Mouse (Mus musculus) embryonic facial prominence, embryonic 12.5 days (tissue): ENCODE measurements at regions not wholly inside any gene's neighbourhood (a gene's known extent, or its start where the extent isn't known, plus 50 kb on each side); places are given as distances from the start of the nearest gene placed in this dataset.

Experiments
- ATAC-seq: fragments of 200-750 bp; cut with Nextera tagmentation; 2 replicates; pipeline ENCODE4 v1.8.0; 2017; ENCODE audit not compliant: insufficient number of reproducible peaks, insufficient read depth, low FRiP score, low TSS enrichment
- H3K27ac ChIP-seq: fragments of 300-500 bp; sonication (generic); 2 replicates; pipeline ENCODE4 v1.5.1; 2016; ENCODE audit warnings: mild to moderate bottlenecking
- H3K27me3 ChIP-seq: fragments of 300-500 bp; sonication (generic); 2 replicates; pipeline ENCODE4 v1.6.1; 2016; ENCODE audit warnings: mild to moderate bottlenecking, moderate library complexity
- H3K36me3 ChIP-seq: fragments of 300-500 bp; sonication (generic); 2 replicates; pipeline ENCODE4 v1.6.1; 2016; ENCODE audit warnings: mild to moderate bottlenecking
- H3K4me1 ChIP-seq: fragments of 300-500 bp; sonication (generic); 2 replicates; pipeline ENCODE4 v1.6.1; 2016
- H3K4me2 ChIP-seq: fragments of 300-500 bp; sonication (generic); replicated peaks from 2 replicates; pipeline ENCODE4 v1.6.1; 2016; ENCODE audit warnings: mild to moderate bottlenecking, moderate library complexity
- H3K4me3 ChIP-seq: fragments of 300-500 bp; sonication (generic); 2 replicates; pipeline ENCODE4 v1.5.1; 2016; ENCODE audit warnings: mild to moderate bottlenecking
- H3K9ac ChIP-seq: fragments of 300-500 bp; sonication (generic); 2 replicates; pipeline ENCODE4 v1.6.1; 2016; ENCODE audit warnings: mild to moderate bottlenecking, moderate library complexity
- H3K9me3 ChIP-seq: fragments of 300-500 bp; sonication (generic); 2 replicates; pipeline ENCODE4 v1.6.1; 2016; ENCODE audit warnings: mild to moderate bottlenecking, moderate library complexity
- WGBS: fragments of 180-500 bp; shearing (Covaris S2); methylation state at CpG from one replicate; pipeline ENCODE4 v1.1.7; 2016; 5-methylcytosine and 5-hydroxymethylcytosine counted together

DNA sequence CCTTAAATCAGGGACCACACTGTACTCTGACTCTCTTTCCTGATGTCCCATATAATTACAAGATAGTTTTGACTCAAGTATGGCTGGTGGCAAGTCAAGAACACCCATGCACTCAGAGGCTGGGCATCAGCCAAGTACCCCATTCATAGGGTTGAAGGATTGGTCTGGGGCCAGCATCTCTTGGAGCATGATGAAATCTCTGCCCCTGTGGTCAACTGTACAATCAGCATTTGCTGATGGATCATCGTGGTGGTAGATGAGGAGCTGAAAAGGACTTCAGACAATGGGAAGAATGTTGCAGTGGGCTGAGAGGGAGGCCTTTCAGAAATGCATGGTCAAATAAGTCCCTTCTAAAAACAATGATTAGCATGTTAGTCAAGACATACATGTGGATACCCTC lies 128.6 kb upstream of the Ncam1 start:
- no peak overlapping the region for H3K27ac ChIP-seq
- H3K4me2 ChIP-seq: no peak overlapping the region
- H3K4me1 ChIP-seq: peaks cover 13% of the 10 kb centered on the region
- H3K9me3 ChIP-seq: no peaks in the 10 kb centered on the region
- H3K36me3 ChIP-seq: no peaks in the 10 kb centered on the region
- no peak for ATAC-seq
- H3K9ac ChIP-seq: no peak overlapping the region
- WGBS: 93% methylated on average over 1 of the region's 1 CpGs
- H3K4me3 ChIP-seq: no peak overlapping the region
- no peaks in the 10 kb centered on the region for H3K27me3 ChIP-seq

DNA sequence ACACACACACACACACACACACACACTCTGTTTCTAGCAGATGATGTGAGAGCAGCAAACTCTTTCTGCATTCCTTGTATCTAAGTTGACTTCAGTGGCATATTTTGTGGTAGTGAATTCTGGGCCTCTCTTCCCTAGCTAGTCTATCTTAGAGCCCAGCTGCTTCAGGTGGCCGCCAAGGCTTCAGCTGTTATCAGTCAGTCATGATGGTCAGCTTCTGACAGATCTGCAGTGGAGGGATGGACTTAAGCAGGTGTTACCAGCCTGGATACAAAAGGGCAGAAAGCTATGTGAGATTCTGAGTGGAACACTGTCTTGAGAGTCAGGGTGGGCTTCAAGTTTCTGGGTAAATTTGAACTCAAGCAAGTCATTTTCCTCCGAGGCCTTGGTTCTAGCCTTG lies 127.1 kb upstream of the Ncam1 start:
- WGBS: 82% methylated on average over 2 of the region's 2 CpGs
- no peak overlapping the region for H3K9ac ChIP-seq
- H3K27ac ChIP-seq: no peak overlapping the region
- H3K4me2 ChIP-seq: no peak overlapping the region
- no peaks in the 10 kb centered on the region for H3K27me3 ChIP-seq
- H3K9me3 ChIP-seq: no peaks in the 10 kb centered on the region
- H3K4me3 ChIP-seq: no peak overlapping the region
- ATAC-seq: no peak
- peaks cover 16% of the 10 kb centered on the region for H3K4me1 ChIP-seq
- no peaks in the 10 kb centered on the region for H3K36me3 ChIP-seq

DNA sequence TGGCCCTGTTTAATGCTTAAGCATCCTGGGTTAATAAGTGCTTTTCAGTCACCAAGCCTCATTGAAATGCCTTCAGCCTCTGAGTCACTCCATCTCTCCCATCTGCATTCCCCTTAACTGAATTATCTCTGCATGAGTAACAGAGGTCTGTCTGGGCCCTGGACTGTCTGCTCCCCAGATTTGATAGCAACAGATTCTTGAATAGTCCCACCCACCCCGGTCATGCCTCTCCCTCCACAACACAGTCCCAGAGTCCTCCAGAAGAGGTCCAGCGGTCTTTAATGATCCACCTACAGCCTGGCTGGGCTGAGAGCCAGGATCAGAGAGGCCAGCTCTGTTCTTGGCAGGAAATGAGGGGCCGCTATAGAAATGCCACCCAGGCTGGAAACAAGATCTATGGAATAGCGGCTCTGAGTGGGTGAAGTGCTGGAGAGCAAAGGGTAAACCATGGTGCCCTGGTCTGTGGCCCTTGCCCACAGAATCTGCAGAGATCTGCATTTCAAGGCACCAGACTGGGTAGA lies 125.3 kb upstream of the Ncam1 start:
- no peak overlapping the region for H3K27ac ChIP-seq
- H3K9ac ChIP-seq: no peak overlapping the region
- H3K4me1 ChIP-seq: peaks cover 16% of the 10 kb centered on the region
- H3K4me2 ChIP-seq: no peak overlapping the region
- no peak for ATAC-seq
- H3K36me3 ChIP-seq: no peaks in the 10 kb centered on the region
- no peaks in the 10 kb centered on the region for H3K27me3 ChIP-seq
- H3K9me3 ChIP-seq: no peaks in the 10 kb centered on the region
- H3K4me3 ChIP-seq: no peak overlapping the region
- 52% methylated on average over 4 of the region's 4 CpGs for WGBS

DNA sequence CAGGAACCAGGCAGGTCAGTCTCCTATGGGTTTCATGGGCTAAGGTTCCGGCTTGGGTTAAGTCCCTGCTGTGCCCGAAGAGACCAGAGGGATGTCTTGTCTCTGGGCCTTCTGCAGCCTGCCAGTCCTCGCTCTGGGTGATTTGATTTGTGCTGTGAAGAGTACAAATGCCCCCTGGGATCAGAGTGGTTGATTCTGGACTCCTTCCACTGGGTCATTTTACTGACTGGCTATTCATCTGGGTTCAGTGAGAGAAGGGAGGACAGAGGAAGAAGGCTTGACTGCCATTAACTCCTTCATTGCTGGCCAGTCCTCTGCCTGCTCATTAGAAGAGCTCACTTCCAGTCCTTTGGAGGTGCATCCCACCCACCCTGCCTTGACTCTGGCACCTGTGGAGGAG lies 124.0 kb upstream of the Ncam1 start:
- ATAC-seq: no peak
- Histone ChIP-seq H3K27me3 (no peaks in the 10 kb centered on the region), H3K4me1 (peaks cover 16% of the 10 kb centered on the region), H3K36me3 (no peaks in the 10 kb centered on the region), H3K9ac (no peak overlapping the region), H3K27ac (no peak overlapping the region), H3K4me3 (no peak overlapping the region), H3K9me3 (no peaks in the 10 kb centered on the region), H3K4me2 (no peak overlapping the region)
- 57% methylated on average over 3 of the region's 3 CpGs for WGBS

DNA sequence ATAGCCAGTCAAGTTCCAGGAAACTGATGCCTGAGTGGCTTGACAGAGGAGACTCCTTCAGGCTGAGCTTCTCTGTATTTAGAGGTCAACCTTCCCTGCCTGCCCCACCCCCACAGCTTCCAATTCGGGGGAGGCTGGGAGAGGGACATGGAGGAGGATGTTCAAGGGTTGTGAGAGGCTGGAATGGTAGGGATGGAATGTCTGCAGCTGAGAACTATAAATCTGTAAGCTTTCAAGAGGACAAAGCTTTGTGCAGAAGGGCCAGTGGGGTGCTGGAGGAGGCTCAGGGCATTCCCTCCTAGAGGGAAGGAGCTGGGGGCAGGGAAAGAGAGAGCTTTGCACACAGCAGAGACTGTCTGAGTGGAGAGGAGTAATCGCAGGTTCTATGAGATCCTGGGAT lies 123.4 kb upstream of the Ncam1 start:
- no peaks in the 10 kb centered on the region for H3K36me3 ChIP-seq
- no peak overlapping the region for H3K27ac ChIP-seq
- no peak for ATAC-seq
- H3K9ac ChIP-seq: no peak overlapping the region
- H3K4me3 ChIP-seq: no peak overlapping the region
- H3K9me3 ChIP-seq: no peaks in the 10 kb centered on the region
- peaks cover 16% of the 10 kb centered on the region for H3K4me1 ChIP-seq
- H3K4me2 ChIP-seq: no peak overlapping the region
- 29% methylated on average over 2 of the region's 2 CpGs for WGBS
- H3K27me3 ChIP-seq: no peaks in the 10 kb centered on the region

DNA sequence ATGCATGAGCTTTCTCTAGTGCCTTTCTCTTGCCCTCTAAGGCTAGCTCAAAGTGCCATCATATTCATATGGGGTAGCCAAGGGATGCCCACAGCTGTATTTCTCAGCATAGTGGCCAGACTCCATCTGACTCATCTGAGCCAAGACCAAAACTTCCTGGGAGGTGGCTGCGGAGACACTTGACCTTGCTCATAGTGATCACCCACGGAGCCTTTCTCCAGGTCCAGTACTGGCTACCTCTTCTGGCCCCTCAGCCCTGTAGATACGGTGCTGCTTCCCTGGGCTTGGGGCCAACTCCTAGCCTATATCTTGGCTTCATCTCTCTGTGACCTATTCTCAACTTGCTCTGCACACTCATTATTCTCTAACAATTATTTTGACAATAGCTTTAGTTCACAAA lies 122.6 kb upstream of the Ncam1 start:
- no peak for ATAC-seq
- Histone ChIP-seq H3K4me2 (no peak overlapping the region), H3K9ac (no peak overlapping the region), H3K36me3 (no peaks in the 10 kb centered on the region), H3K9me3 (no peaks in the 10 kb centered on the region), H3K4me3 (no peak overlapping the region), H3K27me3 (no peaks in the 10 kb centered on the region), H3K4me1 (peaks cover 16% of the 10 kb centered on the region), H3K27ac (no peak overlapping the region)
- WGBS: 93% methylated on average over 3 of the region's 3 CpGs

DNA sequence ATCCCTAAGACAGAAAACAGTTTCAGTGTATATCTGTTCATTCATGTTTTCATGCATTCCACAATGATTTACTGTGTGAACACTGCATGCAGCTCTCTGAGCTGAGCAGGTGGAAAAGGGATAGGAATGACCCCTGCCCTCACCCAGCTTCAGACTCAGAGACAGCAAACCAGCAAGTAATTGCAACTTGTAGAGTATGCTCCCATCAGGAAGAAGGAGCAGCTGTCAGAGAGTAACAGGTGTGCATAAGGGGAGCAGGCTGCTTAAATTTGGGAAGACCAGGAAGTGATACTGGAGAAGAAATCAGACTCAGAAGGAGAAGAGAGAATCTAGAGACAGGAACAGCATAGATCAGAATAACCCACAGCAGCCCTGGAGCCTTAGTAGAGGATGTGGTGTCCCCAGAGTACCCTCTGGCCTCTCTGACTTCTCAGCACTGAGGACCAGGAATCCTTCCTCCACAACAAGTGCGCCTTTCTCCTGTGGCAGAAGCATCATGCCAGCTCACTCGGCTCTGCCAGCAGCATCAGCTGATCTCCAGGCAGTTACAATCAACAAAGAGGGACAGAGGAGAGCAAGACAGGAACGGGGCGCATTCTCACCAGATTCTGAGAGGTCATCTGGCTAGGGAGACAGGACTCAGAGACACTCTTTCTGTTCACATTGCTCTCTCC lies 116.5 kb upstream of the Ncam1 start:
- ATAC-seq: no peak
- Histone ChIP-seq H3K9me3 (no peaks in the 10 kb centered on the region), H3K27ac (no peak overlapping the region), H3K36me3 (no peaks in the 10 kb centered on the region), H3K4me3 (no peak overlapping the region), H3K9ac (no peak overlapping the region), H3K4me2 (no peak overlapping the region), H3K27me3 (no peaks in the 10 kb centered on the region), H3K4me1 (no peaks in the 10 kb centered on the region)
- 69% methylated on average over 4 of the region's 4 CpGs for WGBS

DNA sequence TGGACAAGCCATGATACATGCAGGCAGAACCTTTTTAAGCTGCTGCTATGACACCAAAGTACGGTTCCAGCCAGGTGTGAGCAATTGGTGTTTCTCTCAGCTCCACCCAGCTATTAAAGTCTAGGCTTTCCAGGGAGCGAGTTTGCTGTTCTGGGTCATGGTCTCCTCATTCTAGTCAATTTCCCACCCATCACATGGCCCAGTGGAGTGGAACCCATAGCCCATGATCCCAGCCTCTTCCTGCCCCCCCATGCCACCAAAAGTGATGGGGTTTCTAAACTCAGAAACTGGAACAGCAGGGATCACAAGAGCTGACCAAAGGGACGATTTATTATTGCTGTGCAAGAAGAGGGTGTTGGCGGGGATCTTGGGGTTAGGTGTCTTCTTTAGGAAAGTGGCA lies 115.0 kb upstream of the Ncam1 start:
- Histone ChIP-seq H3K4me3 (no peak overlapping the region), H3K4me2 (no peak overlapping the region), H3K27ac (no peak overlapping the region), H3K27me3 (no peaks in the 10 kb centered on the region), H3K4me1 (no peaks in the 10 kb centered on the region), H3K9ac (no peak overlapping the region), H3K36me3 (no peaks in the 10 kb centered on the region), H3K9me3 (no peaks in the 10 kb centered on the region)
- 83% methylated on average over 4 of the region's 4 CpGs for WGBS
- no peak for ATAC-seq

DNA sequence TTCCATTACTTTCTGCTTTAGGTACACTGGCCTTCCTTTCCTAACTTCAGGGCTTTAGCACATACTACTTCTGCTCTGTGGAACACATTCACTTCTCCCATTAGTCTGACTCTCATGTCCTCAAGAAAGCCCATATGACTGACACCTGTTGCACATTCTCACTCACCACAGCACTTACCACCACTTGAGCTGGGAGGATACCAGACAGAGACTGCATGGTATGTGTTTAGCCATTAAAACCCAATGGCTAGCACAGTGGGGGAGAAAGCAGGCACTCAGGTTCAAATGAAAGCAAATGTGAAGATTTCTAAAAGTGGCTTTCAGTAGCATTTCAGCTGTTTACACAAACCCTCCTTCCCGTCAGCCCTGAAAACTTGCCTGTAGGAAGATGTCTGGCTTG lies 113.6 kb upstream of the Ncam1 start:
- no peak overlapping the region for H3K4me3 ChIP-seq
- no peak overlapping the region for H3K4me2 ChIP-seq
- no peak overlapping the region for H3K27ac ChIP-seq
- WGBS: 73% methylated on average over 1 of the region's 1 CpGs
- no peaks in the 10 kb centered on the region for H3K9me3 ChIP-seq
- H3K4me1 ChIP-seq: no peaks in the 10 kb centered on the region
- H3K27me3 ChIP-seq: no peaks in the 10 kb centered on the region
- no peak for ATAC-seq
- H3K9ac ChIP-seq: no peak overlapping the region
- no peaks in the 10 kb centered on the region for H3K36me3 ChIP-seq

DNA sequence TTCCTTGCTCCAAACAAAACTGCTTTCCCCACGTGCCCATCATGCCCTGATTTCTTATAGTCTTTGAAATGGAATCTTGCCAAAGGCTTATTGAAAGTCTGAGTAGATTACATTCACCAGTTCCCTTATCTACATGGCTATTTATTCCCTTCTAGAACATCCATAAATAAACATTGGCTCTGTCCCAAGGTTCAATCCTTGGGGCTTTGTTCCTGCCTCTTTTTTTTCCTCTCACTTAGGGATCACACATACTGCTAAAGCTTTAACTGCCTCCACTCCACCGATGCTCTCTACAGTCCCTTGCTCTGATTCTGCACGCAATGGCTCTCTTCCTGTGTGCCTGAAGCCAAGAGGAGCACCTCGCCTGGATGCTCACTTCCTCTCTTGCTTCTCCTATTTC lies 107.6 kb upstream of the Ncam1 start:
- no peak overlapping the region for H3K4me2 ChIP-seq
- H3K27me3 ChIP-seq: no peaks in the 10 kb centered on the region
- no peaks in the 10 kb centered on the region for H3K9me3 ChIP-seq
- H3K4me1 ChIP-seq: no peaks in the 10 kb centered on the region
- no peaks in the 10 kb centered on the region for H3K36me3 ChIP-seq
- ATAC-seq: no peak
- 61% methylated on average over 4 of the region's 4 CpGs for WGBS
- no peak overlapping the region for H3K9ac ChIP-seq
- no peak overlapping the region for H3K27ac ChIP-seq
- no peak overlapping the region for H3K4me3 ChIP-seq

DNA sequence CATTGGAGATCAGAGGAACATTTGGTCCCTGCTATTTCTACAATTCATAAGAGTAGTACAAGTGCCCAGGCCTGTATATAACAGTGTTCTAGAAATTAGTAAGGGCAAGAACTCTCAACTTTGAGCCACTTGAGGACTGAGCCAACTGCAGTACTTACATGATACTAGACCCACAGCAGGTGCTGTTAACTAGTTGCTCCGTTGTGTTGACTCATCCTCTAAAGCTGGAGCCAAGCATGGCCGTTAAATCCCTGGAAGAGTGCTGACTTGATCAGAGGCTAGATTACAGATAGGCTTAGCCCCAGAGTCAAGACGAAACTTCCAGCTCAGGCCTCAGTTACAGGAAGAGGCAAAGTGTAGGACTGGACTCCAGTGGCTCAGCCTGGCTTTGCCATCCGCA lies 107.0 kb upstream of the Ncam1 start:
- Histone ChIP-seq H3K9me3 (no peaks in the 10 kb centered on the region), H3K4me1 (no peaks in the 10 kb centered on the region), H3K4me2 (no peak overlapping the region), H3K9ac (no peak overlapping the region), H3K4me3 (no peak overlapping the region), H3K27ac (no peak overlapping the region), H3K27me3 (no peaks in the 10 kb centered on the region), H3K36me3 (no peaks in the 10 kb centered on the region)
- WGBS: 86% methylated on average over 4 of the region's 4 CpGs
- no peak for ATAC-seq

DNA sequence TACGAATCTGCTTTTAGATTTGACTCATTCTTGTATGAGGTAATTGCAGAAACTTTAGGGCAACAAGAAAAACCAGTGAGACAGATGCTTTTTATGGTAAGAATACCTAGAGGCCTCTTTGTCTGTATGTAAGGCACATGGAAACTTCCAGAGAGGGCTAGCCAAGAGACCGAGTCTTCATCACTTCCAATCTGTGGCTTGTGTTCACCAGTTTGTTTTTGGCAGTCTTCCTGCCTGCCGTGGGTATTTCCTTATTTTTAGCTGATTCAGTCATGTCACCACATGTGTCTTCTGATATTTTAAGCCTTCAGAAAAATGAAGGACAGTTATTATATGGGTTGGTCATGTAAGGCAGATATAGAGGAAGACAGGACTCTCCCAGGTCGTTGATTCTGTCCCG lies 100.2 kb upstream of the Ncam1 start:
- H3K27ac ChIP-seq: no peak overlapping the region
- WGBS: 87% methylated on average over 5 of the region's 5 CpGs
- no peak overlapping the region for H3K9ac ChIP-seq
- no peaks in the 10 kb centered on the region for H3K4me1 ChIP-seq
- no peak for ATAC-seq
- no peaks in the 10 kb centered on the region for H3K9me3 ChIP-seq
- H3K27me3 ChIP-seq: no peaks in the 10 kb centered on the region
- no peaks in the 10 kb centered on the region for H3K36me3 ChIP-seq
- no peak overlapping the region for H3K4me2 ChIP-seq
- no peak overlapping the region for H3K4me3 ChIP-seq
